Mouse (Mus musculus): ENCODE results near the gene Elavl4. TPM values are rescaled to one million over a fixed set of nuclear protein-coding genes. Genes with fewer than 3 reads are reported as not detected.

Elavl4 gene
- polyA plus RNA-seq, 1 experiment, result not detected

- no peak for TF ChIP-seq GATA1 (IDR thresholded peaks at IDR 0.05; ENCODE audit: low read length)
Measured at GRCm38 (mm10) chr4:110225492-110225891, 126.2 kb downstream of the Elavl4 start.

- TF ChIP-seq GATA1 (IDR thresholded peaks at IDR 0.05; ENCODE audit: low read length), result no peak
Measured at GRCm38 (mm10) chr4:110218819-110219218, 132.9 kb downstream of the Elavl4 start.

GRCm38 (mm10) chr4:110217553-110217952, 134.2 kb downstream of the Elavl4 start:
- TF ChIP-seq GATA1 (IDR thresholded peaks at IDR 0.05; ENCODE audit: low read length), result no peak

DNA sequence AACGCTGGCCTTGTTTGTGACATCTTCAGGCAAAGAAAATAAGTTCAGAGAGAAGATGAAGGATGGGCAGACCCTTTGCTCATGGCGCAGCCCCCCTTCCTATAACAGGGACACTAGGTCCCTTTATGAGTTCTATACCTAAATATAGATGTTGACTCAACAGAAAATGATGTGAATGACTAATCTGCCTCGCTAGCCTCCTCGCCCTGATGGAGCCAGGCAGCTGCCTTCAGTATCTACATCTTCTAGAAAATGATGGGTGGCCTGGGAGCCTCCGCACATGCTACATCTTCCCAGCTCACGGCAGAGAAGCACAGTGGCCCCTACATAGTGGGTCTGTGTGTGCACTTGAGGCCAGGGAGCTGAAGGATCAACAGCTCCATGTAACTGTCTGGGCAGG, 137.2 kb downstream of the Elavl4 start:
- no peak for TF ChIP-seq GATA1 (IDR thresholded peaks at IDR 0.05; ENCODE audit: low read length)

DNA sequence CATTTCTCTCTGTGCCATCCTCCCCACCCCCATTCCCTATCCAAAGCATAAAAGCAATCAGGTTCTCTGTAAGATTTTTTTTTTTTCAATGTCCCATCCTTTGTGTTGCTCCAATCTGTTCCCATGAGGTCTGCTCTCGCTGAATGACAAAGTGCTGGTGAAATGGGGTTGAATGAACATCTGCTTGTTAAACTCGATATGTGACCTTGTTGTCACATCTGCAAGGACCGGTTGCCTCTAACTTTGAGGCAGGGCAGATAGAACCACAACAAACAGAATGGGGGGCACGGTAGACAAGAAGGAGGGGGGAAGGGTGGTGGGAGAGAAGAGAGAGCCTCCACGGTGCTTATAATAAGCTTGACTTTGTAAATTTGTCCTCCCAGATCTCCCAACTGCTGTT, 138.0 kb downstream of the Elavl4 start:
- no peak for TF ChIP-seq GATA1 (IDR thresholded peaks at IDR 0.05; ENCODE audit: low read length)

GRCm38 (mm10) chr4:110210246-110210645, 141.5 kb downstream of the Elavl4 start:
- TF ChIP-seq GATA1 (IDR thresholded peaks at IDR 0.05; ENCODE audit: low read length), result no peak

GRCm38 (mm10) chr4:110209613-110210012, 142.1 kb downstream of the Elavl4 start:
- TF ChIP-seq GATA1 (IDR thresholded peaks at IDR 0.05; ENCODE audit: low read length), result no peak

DNA sequence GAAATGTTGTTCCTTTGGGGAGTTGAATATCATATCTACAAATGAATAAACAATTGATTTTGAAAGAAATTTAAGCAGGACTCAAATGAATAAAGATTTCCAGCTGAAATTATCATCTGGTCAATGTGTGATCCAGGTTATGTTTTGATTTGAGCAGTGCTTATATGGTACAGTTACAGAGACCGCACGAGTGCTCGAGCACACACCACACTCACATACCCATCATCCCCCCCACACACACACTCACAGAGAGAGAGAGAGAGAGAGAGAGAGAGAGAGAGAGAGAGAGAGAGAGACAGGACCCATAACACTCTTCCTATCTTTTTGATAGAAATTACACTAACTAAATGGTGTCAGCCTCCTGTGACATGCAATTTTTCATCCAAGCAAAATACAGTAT, 150.0 kb downstream of the Elavl4 start:
- no peak for TF ChIP-seq GATA1 (IDR thresholded peaks at IDR 0.05; ENCODE audit: low read length)

GRCm38 (mm10) chr4:110199897-110200296, 151.8 kb downstream of the Elavl4 start:
- TF ChIP-seq GATA1 (IDR thresholded peaks at IDR 0.05; ENCODE audit: low read length), result no peak

GRCm38 (mm10) chr4:110198600-110198999, 153.1 kb downstream of the Elavl4 start:
- no peak for TF ChIP-seq GATA1 (IDR thresholded peaks at IDR 0.05; ENCODE audit: low read length)

- no peak for TF ChIP-seq GATA1 (IDR thresholded peaks at IDR 0.05; ENCODE audit: low read length)
Measured at GRCm38 (mm10) chr4:110177263-110177662, 174.4 kb downstream of the Elavl4 start.

DNA sequence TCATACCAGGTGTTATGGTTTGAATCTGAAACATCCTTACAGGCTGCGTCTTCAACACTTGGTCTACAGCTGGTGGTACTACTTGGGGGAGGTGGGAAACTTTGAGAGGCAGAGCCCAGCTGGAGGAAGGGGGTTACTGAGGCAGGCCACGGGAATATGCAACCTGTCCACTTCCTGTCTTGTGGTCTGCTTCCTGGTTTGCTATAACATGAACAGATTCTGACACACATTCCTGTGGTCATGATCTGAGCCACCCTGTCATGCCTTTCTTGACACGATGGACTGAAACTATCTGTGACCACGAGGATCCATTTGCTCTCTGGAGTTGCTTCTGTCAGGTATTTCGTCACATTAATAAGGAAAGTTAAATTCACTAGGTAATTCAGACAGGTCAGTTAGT, 179.7 kb downstream of the Elavl4 start:
- no peak for TF ChIP-seq GATA1 (IDR thresholded peaks at IDR 0.05; ENCODE audit: low read length)

GRCm38 (mm10) chr4:110165217-110165616, 186.5 kb downstream of the Elavl4 start:
- no peak for TF ChIP-seq GATA1 (IDR thresholded peaks at IDR 0.05; ENCODE audit: low read length)

DNA sequence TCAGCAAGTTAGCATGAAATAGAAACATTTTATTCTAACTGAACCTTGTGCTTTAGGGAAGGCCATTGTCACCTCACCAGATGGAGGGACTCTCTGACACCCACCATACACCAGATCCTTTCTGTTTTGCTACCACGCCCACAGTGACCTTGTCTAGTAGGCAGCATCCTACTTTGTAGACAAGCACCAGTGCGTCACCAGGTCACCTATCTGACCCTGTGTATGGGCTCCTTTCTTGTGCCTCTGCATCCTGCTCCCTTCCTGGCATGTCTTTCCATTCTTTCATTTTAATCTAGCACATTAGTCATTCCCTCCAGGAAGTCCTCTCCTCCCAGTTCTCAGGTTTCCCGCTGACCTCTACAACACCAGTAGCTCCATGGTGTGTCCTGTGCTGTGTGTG, 190.1 kb downstream of the Elavl4 start:
- no peak for TF ChIP-seq GATA1 (IDR thresholded peaks at IDR 0.05; ENCODE audit: low read length)

- no peak for TF ChIP-seq GATA1 (IDR thresholded peaks at IDR 0.05; ENCODE audit: low read length)
Measured at GRCm38 (mm10) chr4:110157515-110158159, 194.1 kb downstream of the Elavl4 start.

GRCm38 (mm10) chr4:110155954-110156353, 195.8 kb downstream of the Elavl4 start:
- no peak for TF ChIP-seq GATA1 (IDR thresholded peaks at IDR 0.05; ENCODE audit: low read length)

Other genes starting within 250 kb of the Elavl4 start
- not detected in 2 replicates for gene Agbl4, start 45.8 kb upstream of the Elavl4 start, polyA plus RNA-seq (2012)

Data from G1E-ER4 (cell line).